Mouse (Mus musculus): Measurements from ENCODE around the gene Ddx42.

DNA sequence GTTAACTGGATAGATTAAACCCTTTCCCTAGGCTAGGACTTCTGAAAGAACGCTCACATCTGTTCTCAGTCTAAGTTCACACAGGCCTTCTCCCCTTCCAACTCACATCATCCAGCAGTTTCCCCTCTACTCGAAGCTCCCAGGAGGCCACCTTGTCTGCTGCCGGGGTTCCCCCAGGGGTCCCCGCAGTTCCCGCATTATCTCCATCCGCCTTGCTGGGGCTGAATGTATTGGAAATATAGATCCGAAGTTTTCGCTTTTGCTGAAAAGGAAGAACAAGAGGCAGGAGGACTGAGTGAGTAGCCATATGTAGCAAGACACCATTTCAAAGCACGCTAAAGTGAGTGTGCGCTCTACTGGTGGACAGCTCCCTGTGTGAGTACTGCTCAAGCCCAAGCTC is 49.7 kb downstream of the Ddx42 start:
- TF ChIP-seq POLR2A (IDR thresholded peaks at IDR 0.05; ENCODE audit: low read depth, low read length) (no peak), CTCF (IDR thresholded peaks at IDR 0.05; ENCODE audit: extremely low read depth, insufficient read length, insufficient replicate concordance, low read depth, low read length) (no peak)
